Mouse (Mus musculus): ENCODE results near the gene Slc6a8. TPM values are rescaled to one million over a fixed set of nuclear protein-coding genes. Genes with fewer than 3 reads are reported as not detected.

Gene Slc6a8
- total RNA-seq (2021) = 100 to 1,000 TPM; 123 to 125 TPM

- intact Hi-C loops (cut with DNase I) = loop anchor here (5.0 kb wide), 2 partner anchors 219 to 269 kb away; partner anchors contain the start of gene Avpr2
- DNase-seq (ENCODE audit: low spot score) = peak; percentile 45
These were observed at the start of gene Slc6a8 for GRCm38 (mm10) chrX:73672879-73673618. Gene Slc6a8, plus strand, starts transcription at chrX:73673150.

- intact Hi-C loops (cut with DNase I) = no loop called here
- DNase-seq (ENCODE audit: low spot score) = no peak
These were observed 46.0 kb upstream of the Slc6a8 start for GRCm38 (mm10) chrX:73626981-73627380.

DNA sequence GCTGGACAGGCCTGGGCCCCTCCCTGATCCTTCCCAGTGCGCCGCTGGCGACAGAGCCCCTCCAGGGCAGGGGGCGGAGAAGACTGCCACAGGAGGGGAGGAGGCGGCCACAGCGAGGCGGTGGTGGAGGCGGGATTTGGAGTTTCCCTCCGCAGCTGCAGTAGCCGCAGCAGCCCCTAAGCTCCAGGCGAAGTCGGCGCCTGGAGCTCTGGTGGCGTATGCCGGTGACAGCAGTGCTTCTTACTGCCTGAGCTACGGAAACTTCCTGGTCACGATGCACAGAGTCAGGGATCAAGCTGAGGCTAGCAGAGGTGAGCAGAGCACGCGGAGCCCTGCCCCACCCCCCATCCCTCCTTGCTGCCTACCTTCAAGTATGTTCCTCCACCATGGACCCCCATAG, 37.5 kb upstream of the Slc6a8 start:
- no peak for DNase-seq (ENCODE audit: low spot score)
- intact Hi-C loops (cut with DNase I) = no loop called here

- DNase-seq (ENCODE audit: low spot score) = no peak
- intact Hi-C loops (cut with DNase I) = no loop called here
These were observed 35.5 kb upstream of the Slc6a8 start for GRCm38 (mm10) chrX:73637415-73637814.

DNA sequence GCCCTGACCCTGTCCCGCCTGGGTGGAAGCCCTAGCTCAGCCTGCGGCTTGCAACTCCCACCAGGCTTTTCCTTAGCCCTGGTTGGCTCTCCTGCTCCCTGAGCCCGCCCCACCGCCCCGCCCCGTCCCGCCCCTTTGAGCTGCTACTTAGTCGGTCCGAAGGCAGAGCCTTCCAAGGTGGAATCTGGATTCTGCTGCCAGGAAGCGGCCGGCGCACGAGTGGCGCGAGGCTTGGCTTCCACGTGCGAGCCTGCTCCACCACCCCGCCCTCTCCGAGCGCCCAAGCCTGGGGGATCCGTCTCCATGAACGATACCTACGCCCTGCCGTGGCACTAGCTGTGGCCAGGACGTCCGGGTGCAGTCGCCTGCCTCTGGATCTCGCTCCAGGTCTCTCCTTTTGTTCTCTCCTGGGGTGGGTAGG, 33.7 kb upstream of the Slc6a8 start, which contains the start of gene Dusp9:
Gene Dusp9, plus strand, starts transcription at position 165 of the 421 bp plus-strand sequence.
- intact Hi-C loops (cut with DNase I) = no loop called here
- DNase-seq (ENCODE audit: low spot score) = no peak

GRCm38 (mm10) chrX:73639901-73640469, 33.0 kb upstream of the Slc6a8 start:
- no peak for DNase-seq (ENCODE audit: low spot score)
- intact Hi-C loops (cut with DNase I) = no loop called here

DNA sequence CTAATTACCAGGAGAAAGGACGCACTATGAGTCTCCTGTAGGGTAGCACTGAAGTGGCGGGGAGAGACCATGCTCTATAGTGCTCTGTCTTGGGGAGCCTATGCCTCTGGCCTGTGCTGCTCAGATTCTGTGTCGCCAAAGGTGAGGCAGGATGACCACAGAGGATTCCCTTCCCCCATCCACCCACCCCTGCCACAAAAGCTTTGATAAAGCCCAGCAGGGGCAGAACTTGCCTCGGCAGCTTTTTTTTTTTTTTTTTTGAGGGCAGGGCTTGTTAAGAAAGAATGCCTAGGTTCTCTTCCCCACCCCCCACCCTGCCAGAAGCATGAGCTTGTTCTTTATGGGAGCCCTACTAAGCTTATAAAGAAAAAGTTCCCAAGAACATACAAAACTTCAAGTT, 27.8 kb upstream of the Slc6a8 start:
- intact Hi-C loops (cut with DNase I) = no loop called here
- DNase-seq (ENCODE audit: low spot score) = no peak

DNA sequence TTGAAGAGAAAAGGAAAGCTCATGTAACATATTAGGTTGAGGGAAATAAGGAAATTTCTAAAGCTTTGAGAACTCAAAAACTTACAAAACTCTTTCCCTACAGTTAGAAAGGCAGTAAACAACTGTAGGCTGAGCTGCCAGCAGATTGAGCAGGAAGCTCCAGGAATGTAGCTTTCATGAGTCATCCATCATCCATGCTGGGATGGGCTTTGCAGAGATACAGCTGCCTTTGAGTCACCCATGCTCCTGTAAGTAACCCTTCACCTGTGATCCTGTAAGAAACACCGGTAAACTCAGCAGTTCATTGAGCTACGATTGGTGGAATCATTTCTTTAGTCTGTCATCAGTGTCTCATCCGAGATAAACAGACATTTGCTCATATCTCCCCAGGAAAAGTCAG, 22.1 kb upstream of the Slc6a8 start:
- intact Hi-C loops (cut with DNase I) = loop anchor here (10.0 kb wide), 1 partner anchor 196 kb away; the partner anchor contains the start of gene Haus7
- DNase-seq (ENCODE audit: low spot score) = no peak

DNA sequence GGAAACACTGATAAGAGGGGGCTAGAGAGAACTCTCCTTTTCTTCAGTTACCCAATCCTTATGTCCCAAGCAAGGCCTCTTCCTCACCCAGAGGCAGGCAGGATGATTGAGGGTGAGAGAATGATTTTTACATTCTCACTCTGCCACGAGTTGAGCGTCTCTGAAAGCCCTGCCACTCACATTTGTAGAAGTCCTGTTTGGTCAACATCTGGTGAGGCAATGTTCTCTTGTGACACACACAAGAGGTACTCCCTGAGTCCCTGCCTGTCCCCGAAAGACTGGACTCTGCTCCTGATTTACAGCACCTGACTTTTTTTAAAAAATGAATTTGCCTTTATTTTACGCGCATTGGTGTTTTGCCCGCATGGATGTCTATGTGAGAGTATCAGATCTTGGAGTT, 19.6 kb upstream of the Slc6a8 start:
- intact Hi-C loops (cut with DNase I) = loop anchor here (2.0 to 10.0 kb wide), 2 partner anchors 199 to 645 kb away; partner anchors contain the start of gene Haus7
- no peak for DNase-seq (ENCODE audit: low spot score)

- intact Hi-C loops (cut with DNase I) = loop anchor here (1.0 to 10.0 kb wide), 2 partner anchors 83 to 199 kb away; partner anchors contain the start of gene Haus7
- no peak for DNase-seq (ENCODE audit: low spot score)
These were observed 18.8 kb upstream of the Slc6a8 start for GRCm38 (mm10) chrX:73654177-73654576.

DNA sequence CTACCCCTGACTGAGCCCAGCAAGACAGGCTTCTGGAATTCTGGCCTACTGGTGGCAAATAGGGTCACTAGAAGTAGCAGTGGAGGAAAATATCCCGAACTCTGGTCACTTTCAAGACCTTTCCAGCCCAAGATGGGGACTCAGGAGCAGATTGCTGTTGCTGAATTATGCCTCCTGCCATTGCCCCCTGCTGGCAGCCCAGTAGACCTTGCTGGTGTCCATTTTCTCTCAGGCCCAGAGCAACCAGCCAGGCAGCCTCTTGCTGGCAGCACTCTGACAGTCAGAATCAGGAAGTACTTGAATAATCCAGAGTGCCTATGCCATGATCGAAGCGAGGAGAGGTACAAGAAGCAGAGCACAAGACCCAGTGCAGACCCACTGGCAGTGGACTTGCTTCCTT, 17.4 kb upstream of the Slc6a8 start:
- DNase-seq (ENCODE audit: low spot score) = no peak
- intact Hi-C loops (cut with DNase I) = loop anchor here (5.0 to 10.0 kb wide), 3 partner anchors 63 to 603 kb away; partner anchors contain the start of gene Haus7

GRCm38 (mm10) chrX:73658391-73658790, 14.6 kb upstream of the Slc6a8 start:
- no peak for DNase-seq (ENCODE audit: low spot score)
- intact Hi-C loops (cut with DNase I) = loop anchor here (5.0 to 10.0 kb wide), 3 partner anchors 66 to 606 kb away; partner anchors contain the start of gene Haus7

GRCm38 (mm10) chrX:73658936-73659574, 13.9 kb upstream of the Slc6a8 start:
- intact Hi-C loops (cut with DNase I) = loop anchor here (5.0 to 10.0 kb wide), 3 partner anchors 67 to 607 kb away; partner anchors contain the start of gene Haus7
- no peak for DNase-seq (ENCODE audit: low spot score)

DNA sequence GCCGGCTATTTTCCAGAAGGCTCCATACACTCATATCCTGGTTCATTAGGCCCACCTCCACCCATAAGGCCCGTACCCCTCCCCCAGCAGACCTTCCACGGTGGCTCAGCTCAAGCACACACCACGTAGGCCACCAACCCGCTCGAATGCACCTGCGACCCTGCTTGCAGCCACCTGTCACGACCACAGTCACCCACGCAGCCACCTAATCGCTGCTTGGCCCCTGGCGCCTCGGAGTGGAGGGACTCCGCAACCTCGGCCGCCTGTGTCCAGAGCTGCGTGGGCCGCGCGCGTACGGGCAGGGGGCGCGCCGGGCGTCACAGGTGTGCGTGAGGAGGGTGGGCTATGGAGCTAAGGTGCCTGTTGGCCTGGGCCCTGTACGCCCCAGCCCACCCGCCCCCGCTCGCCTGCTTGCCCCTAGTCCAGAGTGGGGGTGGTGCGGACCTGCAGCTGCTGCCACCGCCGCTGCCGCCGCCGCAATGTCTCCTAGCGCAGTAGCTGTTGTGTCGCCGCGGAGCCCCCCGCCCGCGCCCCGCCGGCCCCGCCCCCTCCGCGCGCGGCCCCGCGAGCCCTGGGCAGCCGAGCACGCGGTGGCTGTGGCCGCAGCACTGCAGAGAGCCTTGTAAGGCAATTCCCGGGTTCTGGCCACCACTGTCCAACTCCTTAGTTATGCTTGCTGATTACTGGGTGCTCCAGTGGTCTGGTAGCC, 13.2 kb upstream of the Slc6a8 start, which contains the start of gene Pnck:
Gene Pnck, minus strand, starts transcription at position 543 of the 709 bp plus-strand sequence.
- intact Hi-C loops (cut with DNase I) = loop anchor here (5.0 to 10.0 kb wide), 3 partner anchors 67 to 607 kb away; partner anchors contain the start of gene Haus7
- no peak for DNase-seq (ENCODE audit: low spot score)

DNA sequence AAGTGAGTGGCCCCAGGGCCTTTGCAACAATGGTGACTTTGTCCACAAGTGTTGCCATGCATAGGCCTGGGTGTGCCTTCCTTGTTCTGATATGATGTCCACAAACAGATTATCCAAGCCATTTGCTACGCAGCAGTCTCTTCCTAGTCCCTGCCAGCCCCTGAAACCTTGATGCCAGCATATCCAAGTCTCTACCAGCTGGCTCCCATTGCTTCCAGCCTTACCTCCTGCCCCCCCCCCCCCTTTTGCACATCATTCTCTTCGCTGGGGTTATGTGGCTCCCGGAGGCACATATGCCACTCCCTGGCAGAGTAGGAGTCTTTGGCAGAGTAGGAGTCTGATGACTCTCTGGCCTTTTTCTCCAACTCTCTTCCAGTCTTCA, 12.7 kb upstream of the Slc6a8 start:
- no peak for DNase-seq (ENCODE audit: low spot score)
- intact Hi-C loops (cut with DNase I) = no loop called here

DNA sequence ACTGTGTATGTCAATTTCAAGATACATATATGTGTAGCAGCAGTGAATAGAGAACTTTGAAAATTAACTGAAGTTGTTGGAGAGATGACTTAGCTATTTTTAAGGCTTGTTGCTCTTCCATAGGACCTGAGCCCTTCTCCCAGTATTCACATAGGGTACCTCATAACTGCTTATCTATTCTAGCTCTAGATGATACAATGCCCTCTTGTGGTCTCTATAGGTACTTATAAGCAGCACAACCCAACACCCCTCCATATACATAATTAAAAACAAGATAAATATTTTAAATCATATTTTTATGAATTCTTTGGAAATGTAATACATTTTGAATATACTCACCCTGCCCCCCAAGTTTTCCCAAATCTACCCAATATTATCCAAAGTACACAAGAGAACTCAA, 9.8 kb upstream of the Slc6a8 start:
- no peak for DNase-seq (ENCODE audit: low spot score)
- intact Hi-C loops (cut with DNase I) = no loop called here

GRCm38 (mm10) chrX:73672031-73672431, 919 bp upstream of the Slc6a8 start:
- DNase-seq (ENCODE audit: low spot score) = no peak
- intact Hi-C loops (cut with DNase I) = loop anchor here (5.0 kb wide), 2 partner anchors 220 to 270 kb away; partner anchors contain the start of gene Avpr2

- intact Hi-C loops (cut with DNase I) = loop anchor here (5.0 kb wide), 2 partner anchors 219 to 269 kb away; partner anchors contain the start of gene Avpr2
- no peak for DNase-seq (ENCODE audit: low spot score)
These were observed 643 bp downstream of the Slc6a8 start for GRCm38 (mm10) chrX:73673619-73673967.

- no peak for DNase-seq (ENCODE audit: low spot score)
- intact Hi-C loops (cut with DNase I) = loop anchor here (5.0 kb wide), 2 partner anchors 218 to 268 kb away; partner anchors contain the start of gene Avpr2
These were observed 1.2 kb downstream of the Slc6a8 start for GRCm38 (mm10) chrX:73673968-73674661.

Data from heart, postnatal 25 days (tissue).